Mouse (Mus musculus): ENCODE measurements at regions not wholly inside any gene's neighbourhood (a gene's known extent, or its start where the extent isn't known, plus 50 kb on each side); places are given as distances from the start of the nearest gene placed in this dataset.
A peak's percentile ranks its signal among the peaks of the same experiment; 100 is the strongest.

DNA sequence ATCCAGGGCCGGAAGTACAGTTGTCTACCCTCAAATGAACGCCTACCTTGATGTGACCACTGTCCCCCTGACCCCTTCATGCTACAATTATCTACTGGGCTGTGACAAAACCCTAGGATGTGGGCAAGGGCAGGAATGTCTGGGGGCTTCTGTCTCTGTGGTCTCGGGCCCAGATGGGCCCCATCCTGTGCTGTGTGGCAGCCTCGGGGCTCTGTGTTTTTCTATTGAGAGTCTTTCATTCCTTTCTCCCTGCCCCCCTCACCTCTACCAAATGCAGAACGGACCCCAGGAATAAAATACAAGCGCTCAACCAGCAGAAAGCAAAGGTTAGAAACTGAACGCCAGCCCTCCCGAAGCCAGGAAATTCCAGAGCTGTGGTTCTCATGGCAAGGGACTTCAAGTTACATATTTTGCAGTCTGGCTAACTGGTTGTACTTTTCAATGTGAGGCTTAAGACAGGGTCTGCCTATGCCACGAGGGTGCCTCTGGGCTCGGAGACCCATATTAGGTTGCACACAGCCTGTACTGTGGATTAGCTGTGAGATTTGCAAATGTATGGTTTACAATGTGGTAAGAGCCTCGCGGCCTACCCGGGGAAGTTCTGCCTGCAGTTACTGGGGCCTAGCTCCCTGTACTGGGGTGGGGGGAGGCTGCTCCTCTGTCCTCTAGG is 97.7 kb upstream of the Six2 start:
- Histone ChIP-seq H3K4me3 (ENCODE audit: low read depth, low read length) (no peak overlapping the region), H3K4me2 (ENCODE audit: low read depth, low read length, severe bottlenecking) (no peak overlapping the region), H3K27ac (ENCODE audit: low read depth, low read length) (no peak overlapping the region), H3K9ac (ENCODE audit: low read length) (no peak overlapping the region), H3K9me3 (ENCODE audit: control insufficient read depth, low read length) (no peaks in the 10 kb centered on the region), H3K27me3 (ENCODE audit: control insufficient read depth, insufficient read depth, low read length) (no peaks in the 10 kb centered on the region), H3K36me3 (ENCODE audit: control insufficient read depth, insufficient read depth, low read length) (no peaks in the 10 kb centered on the region), H3K4me1 (replicated peaks; ENCODE audit: control insufficient read depth, insufficient read depth, low read length) (no peaks in the 10 kb centered on the region; the same call in 1 of the 2 replicates)
- WGBS, result 45% methylated on average over 13 of the region's 13 CpGs
- peak; percentile 54 for DNase-seq (ENCODE audit: low spot score)
- ATAC-seq (replicated peaks; ENCODE audit: low FRiP score), result no peak

- no peak for ATAC-seq (replicated peaks; ENCODE audit: low FRiP score)
Observed at GRCm38 (mm10) chr17:85780477-85780876, 92.4 kb upstream of the Six2 start.

DNA sequence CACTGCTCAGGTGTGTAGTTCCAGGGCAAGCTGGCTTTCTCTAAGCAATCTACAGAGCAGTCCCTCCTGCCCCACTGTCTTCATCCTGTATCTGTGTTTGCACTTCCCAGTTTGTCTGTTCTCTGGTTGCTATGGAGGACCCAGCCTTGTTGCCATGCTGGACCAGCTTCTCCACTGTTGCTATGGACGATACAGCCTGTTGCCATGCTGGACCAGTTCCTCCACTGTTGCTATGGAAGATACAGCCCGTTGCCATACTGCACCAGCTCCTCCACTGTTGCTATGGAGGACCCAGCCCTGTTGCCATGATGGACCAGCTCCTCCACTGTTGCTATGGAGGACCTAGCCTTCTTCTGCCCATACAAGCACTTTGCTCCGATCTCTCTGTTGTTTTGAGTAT is 88.8 kb upstream of the Six2 start:
- ATAC-seq (replicated peaks; ENCODE audit: low FRiP score), result no peak
- Histone ChIP-seq H3K9me3 (ENCODE audit: control insufficient read depth, low read length) (no peaks in the 10 kb centered on the region), H3K9ac (ENCODE audit: low read length) (no peak overlapping the region), H3K4me3 (ENCODE audit: low read depth, low read length) (no peak overlapping the region), H3K4me1 (replicated peaks; ENCODE audit: control insufficient read depth, insufficient read depth, low read length) (peaks cover 8% of the 10 kb centered on the region; the same call in 1 of the 2 replicates), H3K4me2 (ENCODE audit: low read depth, low read length, severe bottlenecking) (no peak overlapping the region), H3K36me3 (ENCODE audit: control insufficient read depth, insufficient read depth, low read length) (no peaks in the 10 kb centered on the region), H3K27ac (ENCODE audit: low read depth, low read length) (no peak overlapping the region), H3K27me3 (ENCODE audit: control insufficient read depth, insufficient read depth, low read length) (no peaks in the 10 kb centered on the region; the same call in 1 of the 2 replicates)
- no peak for DNase-seq (ENCODE audit: low spot score)
- 81% methylated on average over 3 of the region's 3 CpGs for WGBS

More at GRCm38 (mm10) chr17:85780477-85780876, 92.4 kb upstream of the Six2 start:
- no peaks in the 10 kb centered on the region for H3K36me3 ChIP-seq (ENCODE audit: control insufficient read depth, insufficient read depth, low read length)
- H3K9me3 ChIP-seq (ENCODE audit: control insufficient read depth, low read length), result no peaks in the 10 kb centered on the region
- H3K27ac ChIP-seq (ENCODE audit: low read depth, low read length), result no peak overlapping the region
- DNase-seq (ENCODE audit: low spot score), result no peak
- no peak overlapping the region for H3K9ac ChIP-seq (ENCODE audit: low read length)
- H3K4me1 ChIP-seq (replicated peaks; ENCODE audit: control insufficient read depth, insufficient read depth, low read length), result peaks cover 8% of the 10 kb centered on the region; the same call in 1 of the 2 replicates
- no peaks in the 10 kb centered on the region for H3K27me3 ChIP-seq (ENCODE audit: control insufficient read depth, insufficient read depth, low read length)
- 93% methylated on average over 10 of the region's 10 CpGs for WGBS
- H3K4me3 ChIP-seq (ENCODE audit: low read depth, low read length), result no peak overlapping the region
- no peak overlapping the region for H3K4me2 ChIP-seq (ENCODE audit: low read depth, low read length, severe bottlenecking)

DNA sequence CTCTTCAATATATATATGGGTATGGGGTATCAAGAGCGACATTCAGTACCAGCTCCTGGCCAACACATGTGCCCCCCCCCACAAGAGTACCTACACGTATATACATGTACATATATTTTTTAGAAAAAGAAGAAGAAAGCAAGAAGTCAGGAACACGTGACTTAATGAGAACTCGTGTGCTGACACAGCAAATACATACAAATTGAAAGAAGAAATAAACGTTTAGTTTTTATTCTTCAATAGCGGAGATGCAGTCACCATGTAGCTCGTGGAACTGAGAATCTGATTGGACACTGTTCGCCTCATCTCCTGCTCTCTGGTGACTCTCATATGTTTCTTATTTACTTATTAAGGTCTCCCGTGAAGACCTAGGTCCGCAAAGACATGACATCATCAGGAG is 80.3 kb upstream of the Six2 start:
- Histone ChIP-seq H3K9me3 (ENCODE audit: control insufficient read depth, low read length) (no peaks in the 10 kb centered on the region), H3K27ac (ENCODE audit: low read depth, low read length) (no peak overlapping the region), H3K4me3 (ENCODE audit: low read depth, low read length) (no peak overlapping the region), H3K4me2 (ENCODE audit: low read depth, low read length, severe bottlenecking) (no peak overlapping the region), H3K9ac (ENCODE audit: low read length) (no peak overlapping the region), H3K27me3 (ENCODE audit: control insufficient read depth, insufficient read depth, low read length) (no peaks in the 10 kb centered on the region), H3K4me1 (replicated peaks; ENCODE audit: control insufficient read depth, insufficient read depth, low read length) (no peaks in the 10 kb centered on the region), H3K36me3 (ENCODE audit: control insufficient read depth, insufficient read depth, low read length) (no peaks in the 10 kb centered on the region)
- 87% methylated on average over 10 of the region's 10 CpGs for WGBS
- ATAC-seq (replicated peaks; ENCODE audit: low FRiP score) (no peak), DNase-seq (ENCODE audit: low spot score) (no peak)

GRCm38 (mm10) chr17:85767201-85767862 is 79.3 kb upstream of the Six2 start:
- no peaks in the 10 kb centered on the region for H3K9me3 ChIP-seq (ENCODE audit: control insufficient read depth, low read length)
- ATAC-seq (replicated peaks; ENCODE audit: low FRiP score) (no peak), DNase-seq (ENCODE audit: low spot score) (no peak)
- H3K9ac ChIP-seq (ENCODE audit: low read length), result no peak overlapping the region
- H3K27ac ChIP-seq (ENCODE audit: low read depth, low read length), result no peak overlapping the region
- no peak overlapping the region for H3K4me3 ChIP-seq (ENCODE audit: low read depth, low read length)
- no peaks in the 10 kb centered on the region for H3K36me3 ChIP-seq (ENCODE audit: control insufficient read depth, insufficient read depth, low read length)
- H3K27me3 ChIP-seq (ENCODE audit: control insufficient read depth, insufficient read depth, low read length), result no peaks in the 10 kb centered on the region
- no peaks in the 10 kb centered on the region for H3K4me1 ChIP-seq (replicated peaks; ENCODE audit: control insufficient read depth, insufficient read depth, low read length)
- H3K4me2 ChIP-seq (ENCODE audit: low read depth, low read length, severe bottlenecking), result no peak overlapping the region
- WGBS, result 76% methylated on average over 15 of the region's 15 CpGs

GRCm38 (mm10) chr17:85766556-85766955 is 78.5 kb upstream of the Six2 start:
- WGBS, result 9% methylated on average over 5 of the region's 5 CpGs
- Histone ChIP-seq H3K27ac (ENCODE audit: low read depth, low read length) (no peak overlapping the region), H3K27me3 (ENCODE audit: control insufficient read depth, insufficient read depth, low read length) (no peaks in the 10 kb centered on the region), H3K9ac (ENCODE audit: low read length) (no peak overlapping the region), H3K4me1 (replicated peaks; ENCODE audit: control insufficient read depth, insufficient read depth, low read length) (no peaks in the 10 kb centered on the region), H3K36me3 (ENCODE audit: control insufficient read depth, insufficient read depth, low read length) (no peaks in the 10 kb centered on the region), H3K4me3 (ENCODE audit: low read depth, low read length) (no peak overlapping the region), H3K4me2 (ENCODE audit: low read depth, low read length, severe bottlenecking) (no peak overlapping the region), H3K9me3 (ENCODE audit: control insufficient read depth, low read length) (no peaks in the 10 kb centered on the region)
- no peak for ATAC-seq (replicated peaks; ENCODE audit: low FRiP score)
- no peak for DNase-seq (ENCODE audit: low spot score)

DNA sequence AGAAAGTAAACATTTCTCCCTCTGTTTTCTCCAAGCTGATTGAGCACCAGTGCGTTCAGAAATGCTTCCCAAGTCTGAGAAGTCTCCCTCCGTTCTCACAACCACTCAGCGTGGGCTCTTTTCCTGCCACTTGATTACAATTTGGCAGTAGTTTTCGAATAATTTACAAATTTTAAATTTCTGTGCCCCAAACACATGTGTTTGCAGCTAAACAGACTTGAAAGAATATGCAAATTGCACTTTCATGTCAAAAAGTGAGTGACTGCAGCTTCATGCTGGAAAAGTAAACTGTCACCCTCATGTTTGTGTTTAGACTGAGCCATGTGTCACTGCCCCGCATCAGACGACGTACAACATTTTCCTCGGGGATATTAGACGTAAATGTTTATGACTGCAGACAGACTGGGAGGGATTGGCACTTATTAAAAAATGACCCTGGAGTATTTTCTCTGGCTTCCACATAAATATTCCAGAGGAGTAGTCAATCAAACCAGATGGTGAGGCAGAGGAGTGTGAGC is 70.6 kb upstream of the Six2 start:
- Histone ChIP-seq H3K4me2 (ENCODE audit: low read depth, low read length, severe bottlenecking) (no peak overlapping the region), H3K9ac (ENCODE audit: low read length) (no peak overlapping the region), H3K27me3 (ENCODE audit: control insufficient read depth, insufficient read depth, low read length) (no peaks in the 10 kb centered on the region), H3K9me3 (ENCODE audit: control insufficient read depth, low read length) (no peaks in the 10 kb centered on the region), H3K4me1 (replicated peaks; ENCODE audit: control insufficient read depth, insufficient read depth, low read length) (no peaks in the 10 kb centered on the region), H3K27ac (ENCODE audit: low read depth, low read length) (no peak overlapping the region), H3K4me3 (ENCODE audit: low read depth, low read length) (no peak overlapping the region), H3K36me3 (ENCODE audit: control insufficient read depth, insufficient read depth, low read length) (no peaks in the 10 kb centered on the region)
- 82% methylated on average over 9 of the region's 9 CpGs for WGBS
- no peak for DNase-seq (ENCODE audit: low spot score)
- ATAC-seq (replicated peaks; ENCODE audit: low FRiP score), result no peak

- Histone ChIP-seq H3K4me1 (replicated peaks; ENCODE audit: control insufficient read depth, insufficient read depth, low read length) (no peaks in the 10 kb centered on the region), H3K27me3 (ENCODE audit: control insufficient read depth, insufficient read depth, low read length) (no peaks in the 10 kb centered on the region), H3K4me2 (ENCODE audit: low read depth, low read length, severe bottlenecking) (no peak overlapping the region), H3K9ac (ENCODE audit: low read length) (no peak overlapping the region), H3K36me3 (ENCODE audit: control insufficient read depth, insufficient read depth, low read length) (no peaks in the 10 kb centered on the region), H3K4me3 (ENCODE audit: low read depth, low read length) (no peak overlapping the region), H3K9me3 (ENCODE audit: control insufficient read depth, low read length) (no peaks in the 10 kb centered on the region), H3K27ac (ENCODE audit: low read depth, low read length) (no peak overlapping the region)
- 94% methylated on average over 1 of the region's 1 CpGs for WGBS
- DNase-seq (ENCODE audit: low spot score), result no peak
- ATAC-seq (replicated peaks; ENCODE audit: low FRiP score), result no peak
Observed at GRCm38 (mm10) chr17:85757647-85758046, 69.6 kb upstream of the Six2 start.

DNA sequence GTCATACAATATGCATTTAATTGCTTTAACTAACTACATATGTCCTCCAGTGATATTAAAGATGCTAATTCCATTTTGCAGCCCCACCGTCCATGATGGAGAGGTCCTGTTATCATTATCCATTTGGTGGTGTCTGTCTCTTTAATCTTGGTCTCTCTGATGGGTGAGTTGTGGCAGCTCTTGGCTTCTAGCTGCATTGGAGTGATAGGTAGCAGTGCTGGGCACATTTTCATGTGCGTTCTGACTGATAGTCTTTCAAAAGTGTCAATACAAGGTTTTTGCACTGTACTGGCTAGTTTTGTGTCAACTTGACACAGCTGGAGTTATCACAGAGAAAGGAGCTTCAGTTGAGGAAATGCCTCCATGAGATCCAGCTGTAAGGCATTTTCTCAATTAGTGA is 67.5 kb upstream of the Six2 start:
- no peak overlapping the region for H3K4me3 ChIP-seq (ENCODE audit: low read depth, low read length)
- no peak overlapping the region for H3K9ac ChIP-seq (ENCODE audit: low read length)
- no peak overlapping the region for H3K4me2 ChIP-seq (ENCODE audit: low read depth, low read length, severe bottlenecking)
- no peaks in the 10 kb centered on the region for H3K9me3 ChIP-seq (ENCODE audit: control insufficient read depth, low read length)
- DNase-seq (ENCODE audit: low spot score) (no peak), ATAC-seq (replicated peaks; ENCODE audit: low FRiP score) (no peak)
- WGBS, result 86% methylated on average over 2 of the region's 2 CpGs
- H3K27me3 ChIP-seq (ENCODE audit: control insufficient read depth, insufficient read depth, low read length), result no peaks in the 10 kb centered on the region
- no peak overlapping the region for H3K27ac ChIP-seq (ENCODE audit: low read depth, low read length)
- H3K36me3 ChIP-seq (ENCODE audit: control insufficient read depth, insufficient read depth, low read length), result no peaks in the 10 kb centered on the region
- no peaks in the 10 kb centered on the region for H3K4me1 ChIP-seq (replicated peaks; ENCODE audit: control insufficient read depth, insufficient read depth, low read length)

All from forebrain, embryonic 11.5 days (tissue).